Mouse (Mus musculus): ENCODE data around the gene Fam89a.

GRCm38 (mm10) chr8:124700271-124700670, 51.4 kb downstream of the Fam89a start:
- TF ChIP-seq CTCF (IDR thresholded peaks at IDR 0.05; ENCODE audit: low read depth) (no peak), EP300 (optimal IDR thresholded peaks at IDR 0.05) (no peak)
